Mouse (Mus musculus): Measurements from ENCODE around the gene Wars. TPM values are rescaled to one million over a fixed set of nuclear protein-coding genes. Genes with fewer than 3 reads are reported as not detected.

Gene Wars
- polyA plus RNA-seq, 1 experiment from 2014 or later: 101 TPM

GRCm38 (mm10) chr12:108901346-108901745 is 7.4 kb upstream of the Wars start:
- no peak overlapping the region for H3K4me2 ChIP-seq (replicated peaks)
- DNase-seq (ENCODE audit: low spot score) (no peak), ATAC-seq (ENCODE audit: low FRiP score) (no peak)
- peaks cover 8% of the 10 kb centered on the region; the same call in 1 of the 2 replicates for H3K36me3 ChIP-seq (replicated peaks; ENCODE audit: control insufficient read depth, insufficient read depth)
- no peaks in the 10 kb centered on the region for H3K9me3 ChIP-seq (ENCODE audit: control insufficient read depth, low read length)
- H3K4me3 ChIP-seq (replicated peaks; ENCODE audit: low read length): no peak overlapping the region
- no peak overlapping the region for H3K9ac ChIP-seq
- H3K4me1 ChIP-seq (replicated peaks; ENCODE audit: control insufficient read depth, insufficient read depth, low read length): peaks cover 23% of the 10 kb centered on the region
- no peaks in the 10 kb centered on the region for H3K27me3 ChIP-seq (ENCODE audit: control insufficient read depth, insufficient read depth, low read length)
- 88% methylated on average over 5 of the region's 5 CpGs for WGBS
- H3K27ac ChIP-seq: no peak overlapping the region

GRCm38 (mm10) chr12:108896006-108896405 is 2.0 kb upstream of the Wars start:
- Histone ChIP-seq H3K9me3 (ENCODE audit: control insufficient read depth, low read length) (no peaks in the 10 kb centered on the region), H3K4me2 (replicated peaks) (no peak overlapping the region), H3K36me3 (replicated peaks; ENCODE audit: control insufficient read depth, insufficient read depth) (peaks cover 8% of the 10 kb centered on the region; the same call in 1 of the 2 replicates), H3K9ac (no peak overlapping the region), H3K4me1 (replicated peaks; ENCODE audit: control insufficient read depth, insufficient read depth, low read length) (peaks cover 17% of the 10 kb centered on the region), H3K27me3 (ENCODE audit: control insufficient read depth, insufficient read depth, low read length) (no peaks in the 10 kb centered on the region), H3K27ac (no peak overlapping the region), H3K4me3 (replicated peaks; ENCODE audit: low read length) (no peak overlapping the region)
- DNase-seq (ENCODE audit: low spot score): no peak
- WGBS: 69% methylated on average over 3 of the region's 3 CpGs
- ATAC-seq (ENCODE audit: low FRiP score): no peak

- DNase-seq (ENCODE audit: low spot score): no peak
- peaks cover 17% of the 10 kb centered on the region for H3K4me1 ChIP-seq (replicated peaks; ENCODE audit: control insufficient read depth, insufficient read depth, low read length)
- no peaks in the 10 kb centered on the region for H3K27me3 ChIP-seq (ENCODE audit: control insufficient read depth, insufficient read depth, low read length)
- no peak overlapping the region for H3K27ac ChIP-seq
- H3K9ac ChIP-seq: peak overlapping the region; percentile 67
- peak overlapping the region; percentile 86 for H3K4me3 ChIP-seq (replicated peaks; ENCODE audit: low read length)
- H3K4me2 ChIP-seq (replicated peaks): peak overlapping the region; percentile 67
- 3% methylated on average over 7 of the region's 7 CpGs for WGBS
- ATAC-seq (ENCODE audit: low FRiP score): peak; percentile 21
- peaks cover 18% of the 10 kb centered on the region; the same call in 1 of the 2 replicates for H3K36me3 ChIP-seq (replicated peaks; ENCODE audit: control insufficient read depth, insufficient read depth)
- H3K9me3 ChIP-seq (ENCODE audit: control insufficient read depth, low read length): no peaks in the 10 kb centered on the region
Observed at GRCm38 (mm10) chr12:108894432-108894816, 450 bp upstream of the Wars start.

- H3K27me3 ChIP-seq (ENCODE audit: control insufficient read depth, insufficient read depth, low read length): no peaks in the 10 kb centered on the region
- no peaks in the 10 kb centered on the region for H3K9me3 ChIP-seq (ENCODE audit: control insufficient read depth, low read length)
- DNase-seq (ENCODE audit: low spot score) (no peak), ATAC-seq (ENCODE audit: low FRiP score) (no peak)
- no peak within 1 kb of the TSS for H3K27ac ChIP-seq
- H3K4me2 ChIP-seq (replicated peaks): peak within 1 kb of the TSS; percentile 93
- WGBS: 24% methylated on average over 12 of the region's 12 CpGs
- peak within 1 kb of the TSS; percentile 67 for H3K9ac ChIP-seq
- peak within 1 kb of the TSS; percentile 86 for H3K4me3 ChIP-seq (replicated peaks; ENCODE audit: low read length)
- H3K4me1 ChIP-seq (replicated peaks; ENCODE audit: control insufficient read depth, insufficient read depth, low read length): peaks cover 17% of the 10 kb centered on the region
- H3K36me3 ChIP-seq (replicated peaks; ENCODE audit: control insufficient read depth, insufficient read depth): peaks cover 22% of the 10 kb centered on the region
Observed at GRCm38 (mm10) chr12:108892989-108893714, 822 bp downstream of the Wars start, which contains the start of gene Wdr25. Gene Wdr25, plus strand, starts transcription at chr12:108893631.

DNA sequence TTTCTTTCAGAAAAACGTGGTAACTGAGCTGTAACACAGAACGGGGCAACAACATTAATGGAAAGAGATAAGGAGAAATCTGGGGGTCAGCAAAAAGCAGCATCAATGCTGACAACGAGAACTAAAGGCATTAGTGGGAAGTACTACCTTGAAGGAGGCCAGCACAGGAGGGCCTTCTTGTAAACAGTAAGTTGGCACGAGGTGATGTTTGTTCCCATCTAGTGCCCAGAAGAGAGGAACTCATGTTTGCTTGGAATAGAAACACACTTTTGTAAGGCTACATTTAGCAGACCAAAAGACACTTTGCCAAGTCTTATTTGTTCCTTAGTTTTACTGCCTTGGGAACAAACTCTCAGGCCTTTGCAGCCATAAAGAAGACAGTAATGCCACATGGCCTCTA is 5.3 kb downstream of the Wars start:
- Histone ChIP-seq H3K4me3 (replicated peaks; ENCODE audit: low read length) (no peak overlapping the region), H3K9me3 (ENCODE audit: control insufficient read depth, low read length) (no peaks in the 10 kb centered on the region), H3K36me3 (replicated peaks; ENCODE audit: control insufficient read depth, insufficient read depth) (peaks cover 65% of the 10 kb centered on the region), H3K4me1 (replicated peaks; ENCODE audit: control insufficient read depth, insufficient read depth, low read length) (peaks cover 11% of the 10 kb centered on the region), H3K4me2 (replicated peaks) (no peak overlapping the region), H3K27me3 (ENCODE audit: control insufficient read depth, insufficient read depth, low read length) (no peaks in the 10 kb centered on the region), H3K27ac (no peak overlapping the region), H3K9ac (no peak overlapping the region)
- DNase-seq (ENCODE audit: low spot score) (no peak), ATAC-seq (ENCODE audit: low FRiP score) (no peak)
- 93% methylated on average over 4 of the region's 4 CpGs for WGBS

GRCm38 (mm10) chr12:108887077-108887476 is 6.9 kb downstream of the Wars start:
- H3K27ac ChIP-seq: no peak overlapping the region
- DNase-seq (ENCODE audit: low spot score) (no peak), ATAC-seq (ENCODE audit: low FRiP score) (no peak)
- H3K36me3 ChIP-seq (replicated peaks; ENCODE audit: control insufficient read depth, insufficient read depth): peaks cover 80% of the 10 kb centered on the region
- no peaks in the 10 kb centered on the region for H3K27me3 ChIP-seq (ENCODE audit: control insufficient read depth, insufficient read depth, low read length)
- WGBS: 96% methylated on average over 4 of the region's 4 CpGs
- H3K4me1 ChIP-seq (replicated peaks; ENCODE audit: control insufficient read depth, insufficient read depth, low read length): no peaks in the 10 kb centered on the region
- no peak overlapping the region for H3K4me3 ChIP-seq (replicated peaks; ENCODE audit: low read length)
- H3K9ac ChIP-seq: no peak overlapping the region
- H3K9me3 ChIP-seq (ENCODE audit: control insufficient read depth, low read length): no peaks in the 10 kb centered on the region
- no peak overlapping the region for H3K4me2 ChIP-seq (replicated peaks)

GRCm38 (mm10) chr12:108885906-108886305 is 8.1 kb downstream of the Wars start:
- ATAC-seq (ENCODE audit: low FRiP score): no peak
- 100% methylated on average over 1 of the region's 1 CpGs for WGBS
- H3K27ac ChIP-seq: no peak overlapping the region
- H3K27me3 ChIP-seq (ENCODE audit: control insufficient read depth, insufficient read depth, low read length): no peaks in the 10 kb centered on the region
- H3K9me3 ChIP-seq (ENCODE audit: control insufficient read depth, low read length): no peaks in the 10 kb centered on the region
- no peak overlapping the region for H3K9ac ChIP-seq
- H3K4me3 ChIP-seq (replicated peaks; ENCODE audit: low read length): no peak overlapping the region
- peaks cover 87% of the 10 kb centered on the region for H3K36me3 ChIP-seq (replicated peaks; ENCODE audit: control insufficient read depth, insufficient read depth)
- no peaks in the 10 kb centered on the region for H3K4me1 ChIP-seq (replicated peaks; ENCODE audit: control insufficient read depth, insufficient read depth, low read length)
- DNase-seq (ENCODE audit: low spot score): no peak
- no peak overlapping the region for H3K4me2 ChIP-seq (replicated peaks)

DNA sequence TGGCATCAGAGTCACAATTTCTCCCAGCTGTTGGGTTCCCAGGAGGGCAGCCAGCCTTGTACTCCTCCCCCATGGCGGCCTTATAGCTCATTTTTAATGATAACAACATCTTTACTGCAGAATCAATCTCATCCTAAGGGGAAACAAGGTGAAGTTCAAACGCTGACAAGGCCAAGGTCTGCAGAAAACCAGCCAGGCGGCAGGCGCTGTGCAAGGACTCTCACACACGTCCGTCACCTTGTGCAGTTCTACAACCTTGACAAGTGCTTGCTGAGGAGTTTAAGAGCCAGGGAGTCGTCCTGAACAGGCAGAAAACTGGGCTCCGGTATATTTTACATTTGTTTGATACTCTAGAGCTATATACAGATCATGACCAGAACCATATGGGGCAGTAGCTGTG is 11.2 kb downstream of the Wars start:
- Histone ChIP-seq H3K36me3 (replicated peaks; ENCODE audit: control insufficient read depth, insufficient read depth) (peaks cover 93% of the 10 kb centered on the region), H3K9me3 (ENCODE audit: control insufficient read depth, low read length) (no peaks in the 10 kb centered on the region), H3K9ac (no peak overlapping the region), H3K4me1 (replicated peaks; ENCODE audit: control insufficient read depth, insufficient read depth, low read length) (no peaks in the 10 kb centered on the region), H3K4me2 (replicated peaks) (no peak overlapping the region), H3K27ac (no peak overlapping the region), H3K27me3 (ENCODE audit: control insufficient read depth, insufficient read depth, low read length) (no peaks in the 10 kb centered on the region), H3K4me3 (replicated peaks; ENCODE audit: low read length) (no peak overlapping the region)
- DNase-seq (ENCODE audit: low spot score) (no peak), ATAC-seq (ENCODE audit: low FRiP score) (no peak)
- 93% methylated on average over 8 of the region's 8 CpGs for WGBS

GRCm38 (mm10) chr12:108881192-108881591 is 12.8 kb downstream of the Wars start:
- no peak overlapping the region for H3K4me2 ChIP-seq (replicated peaks)
- no peak overlapping the region for H3K27ac ChIP-seq
- no peak overlapping the region for H3K4me3 ChIP-seq (replicated peaks; ENCODE audit: low read length)
- no peaks in the 10 kb centered on the region for H3K27me3 ChIP-seq (ENCODE audit: control insufficient read depth, insufficient read depth, low read length)
- no peaks in the 10 kb centered on the region for H3K9me3 ChIP-seq (ENCODE audit: control insufficient read depth, low read length)
- WGBS: 90% methylated on average over 3 of the region's 3 CpGs
- no peak overlapping the region for H3K9ac ChIP-seq
- DNase-seq (ENCODE audit: low spot score): no peak
- no peaks in the 10 kb centered on the region for H3K4me1 ChIP-seq (replicated peaks; ENCODE audit: control insufficient read depth, insufficient read depth, low read length)
- peaks cover 85% of the 10 kb centered on the region for H3K36me3 ChIP-seq (replicated peaks; ENCODE audit: control insufficient read depth, insufficient read depth)
- no peak for ATAC-seq (ENCODE audit: low FRiP score)

Measured in hindbrain, embryonic 14.5 days (tissue).